Mouse (Mus musculus) MEL (cell line): ENCODE measurements around the gene Mecp2.

Experiments used
- CHD2 ChIP-seq: IDR thresholded peaks from 2 replicates; pipeline ENCODE4 v1.6.1; 2011; ENCODE audit warnings: low read length, improper control_type of control experiment
- CTCF ChIP-seq, 3 experiments: IDR thresholded peaks in 2 of 3; conservative IDR thresholded peaks in 1 of 3; 2 replicates each; pipeline ENCODE4 v1.5.1; 2011 to 2012; ENCODE audit warnings: low read length in 3 of 3, low read depth in 2 of 3, mild to moderate bottlenecking in 2 of 3, improper control_type of control experiment in 1 of 3, inconsistent platforms in 1 of 3, mixed read lengths in 1 of 3, moderate library complexity in 1 of 3; ENCODE audit not compliant: control insufficient read depth in 1 of 3, insufficient read depth in 1 of 3, poor library complexity in 1 of 3, severe bottlenecking in 1 of 3
- E2F4 ChIP-seq: IDR thresholded peaks from 2 replicates; pipeline ENCODE4 v1.6.1; 2011; ENCODE audit warnings: low read depth, low read length, improper control_type of control experiment, borderline replicate concordance
- EP300 ChIP-seq, 2 experiments: IDR thresholded peaks; 2 replicates each; pipeline ENCODE4 v1.6.1; 2011; ENCODE audit warnings: improper control_type of control experiment in 2 of 2, low read length in 2 of 2, low read depth in 1 of 2, mild to moderate bottlenecking in 1 of 2
- GATA1 ChIP-seq: IDR thresholded peaks from 2 replicates; pipeline ENCODE4 v1.6.1; 2011; ENCODE audit warnings: low read depth, low read length, improper control_type of control experiment
- MAZ ChIP-seq: IDR thresholded peaks from 2 replicates; pipeline ENCODE4 v1.6.1; 2012; ENCODE audit warnings: low read depth, mild to moderate bottlenecking, inconsistent platforms, low read length, improper control_type of control experiment
- MEF2A ChIP-seq: IDR thresholded peaks from 2 replicates; pipeline ENCODE4 v1.6.1; 2014; ENCODE audit warnings: low read depth, mild to moderate bottlenecking, inconsistent platforms, low read length, improper control_type of control experiment; ENCODE audit not compliant: poor library complexity, insufficient replicate concordance, severe bottlenecking; ENCODE audit errors: extremely low read depth
- NRF1 ChIP-seq: IDR thresholded peaks from 2 replicates; pipeline ENCODE4 v1.6.1; 2014; ENCODE audit warnings: low read depth, mild to moderate bottlenecking, inconsistent platforms, low read length, improper control_type of control experiment, moderate library complexity; ENCODE audit not compliant: poor library complexity, insufficient read depth, severe bottlenecking
- POLR2A ChIP-seq, 2 experiments: IDR thresholded peaks; 2 replicates each; pipeline ENCODE4 v1.6.1; 2011 to 2012; ENCODE audit warnings: low read length in 2 of 2, mild to moderate bottlenecking in 2 of 2, control low read depth in 1 of 2, improper control_type of control experiment in 1 of 2, low read depth in 1 of 2, moderate library complexity in 1 of 2; ENCODE audit not compliant: control insufficient read depth in 1 of 2, insufficient read depth in 1 of 2, poor library complexity in 1 of 2
- SMC3 ChIP-seq: IDR thresholded peaks from 2 replicates; pipeline ENCODE4 v1.6.1; 2011; ENCODE audit warnings: low read depth, low read length, improper control_type of control experiment
- ZNF384 ChIP-seq: IDR thresholded peaks from 2 replicates; pipeline ENCODE4 v1.6.1; 2012; ENCODE audit warnings: low read depth, mild to moderate bottlenecking, inconsistent platforms, low read length, improper control_type of control experiment

- TF ChIP-seq CTCF (IDR thresholded peaks at IDR 0.05 in 2 of 3, conservative IDR thresholded peaks at IDR 0.05 in 1 of 3; ENCODE audit: control insufficient read depth in 1 of 3, insufficient read depth in 1 of 3, low read depth in 2 of 3, low read length in 3 of 3, poor library complexity in 1 of 3, severe bottlenecking in 1 of 3) (no peak), ZNF384 (no peak), POLR2A (IDR thresholded peaks at IDR 0.05; ENCODE audit: control insufficient read depth in 1 of 2, insufficient read depth in 1 of 2, low read depth in 1 of 2, low read length in 2 of 2, poor library complexity in 1 of 2) (no peak), NRF1 (no peak), SMC3 (no peak), GATA1 (peak; percentile 33; the same call in 1 of the 2 replicates), E2F4 (no peak), EP300 (IDR thresholded peaks at IDR 0.05; ENCODE audit: low read depth in 1 of 2, low read length in 2 of 2) (peak; percentile 69 to 79), CHD2 (no peak), MAZ (no peak), MEF2A (no peak)
Observed at GRCm38 (mm10) chrX:74001024-74001423, 134.1 kb downstream of the Mecp2 start.
